8 mouse cellular contexts compared by ENCODE assay signal in the genomic region with DNA sequence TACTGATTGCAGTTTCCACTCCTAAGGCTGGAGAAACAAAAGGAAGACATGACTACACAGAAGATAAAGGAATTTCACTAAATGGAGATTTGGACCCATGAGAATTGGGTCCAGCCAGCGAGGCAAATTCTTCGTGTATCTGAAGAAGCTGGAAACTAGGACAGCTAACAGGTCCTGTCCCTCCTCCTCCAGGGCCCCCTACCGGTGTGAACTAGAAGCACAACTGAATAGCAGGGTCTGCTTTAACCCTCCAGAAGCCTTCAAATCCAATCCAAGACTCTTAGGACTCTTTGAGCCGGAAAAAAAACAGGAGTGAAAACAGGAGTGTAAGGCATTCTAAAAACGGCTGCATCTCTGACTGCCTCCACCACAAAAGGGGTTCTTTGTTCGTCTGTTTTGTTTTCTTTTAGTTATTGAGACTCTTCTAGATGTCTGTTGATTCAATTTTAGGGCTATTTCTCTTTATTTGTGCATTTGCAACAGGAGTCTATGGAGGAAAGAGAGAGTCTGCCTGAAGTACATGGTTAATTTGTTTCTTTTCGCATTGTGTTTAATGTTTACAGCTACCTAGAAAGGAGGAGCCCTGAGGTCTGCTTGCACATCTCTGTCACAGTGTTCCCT. TPM values are rescaled to one million over a fixed set of nuclear protein-coding genes. Genes with fewer than 3 reads are reported as not detected.
DNase-seq lines count a peak whose midpoint lies in the region; ATAC-seq lines count a peak whose summit lies in the region.

No protein-coding gene starts in this region.

- peaks cover 2% of the 10 kb centered on the region; the same call in 1 of the 2 replicates for H3K4me1 ChIP-seq in forebrain, embryonic 11.5 days (replicated peaks; ENCODE audit: control insufficient read depth, insufficient read depth, low read length)
- H3K4me1 ChIP-seq in forebrain, embryonic 16.5 days (replicated peaks; ENCODE audit: control insufficient read depth, insufficient read depth, low read length) = peaks cover 6% of the 10 kb centered on the region
- no peaks in the 10 kb centered on the region for H3K4me1 ChIP-seq in hindbrain, embryonic 14.5 days (replicated peaks; ENCODE audit: control insufficient read depth, insufficient read depth, low read length)

- 36% methylated on average over 7 of the region's 7 CpGs for WGBS in forebrain, embryonic 11.5 days
- 29% methylated on average over 7 of the region's 7 CpGs for WGBS in forebrain, embryonic 16.5 days
- 43% methylated on average over 7 of the region's 7 CpGs for WGBS in hindbrain, embryonic 14.5 days

- no peak overlapping the region; the same call in 1 of the 2 replicates for H3K9ac ChIP-seq in forebrain, embryonic 11.5 days (ENCODE audit: low read length)
- no peak overlapping the region for H3K9ac ChIP-seq in forebrain, embryonic 16.5 days (replicated peaks; ENCODE audit: low read depth, low read length)
- no peak overlapping the region; the same call in 1 of the 2 replicates for H3K9ac ChIP-seq in hindbrain, embryonic 14.5 days

- no peak overlapping the region for H3K27ac ChIP-seq in forebrain, embryonic 11.5 days (ENCODE audit: low read depth, low read length)
- H3K27ac ChIP-seq in forebrain, embryonic 16.5 days (ENCODE audit: low read length) = no peak overlapping the region
- H3K27ac ChIP-seq in hindbrain, embryonic 14.5 days = no peak overlapping the region

- no peak overlapping the region for H3K4me2 ChIP-seq in forebrain, embryonic 11.5 days (ENCODE audit: low read depth, low read length, severe bottlenecking)
- H3K4me2 ChIP-seq in forebrain, embryonic 16.5 days (ENCODE audit: low read length) = no peak overlapping the region; the same call in 1 of the 2 replicates
- peak overlapping the region; percentile 94 for H3K4me2 ChIP-seq in hindbrain, embryonic 14.5 days (replicated peaks)

- peak; percentile 61 for DNase-seq in forebrain, embryonic 11.5 days (ENCODE audit: low spot score)
- DNase-seq in right cerebral cortex, postnatal 4 days = peak; percentile 9
- no peak for DNase-seq in right cerebral cortex, postnatal 36 days (ENCODE audit: low spot score in 2 of 2)
- no peak for DNase-seq in hindbrain, embryonic 14.5 days (ENCODE audit: low spot score)
- DNase-seq in retina, embryonic 14.5 days (ENCODE audit: low spot score) = peak; percentile 63
- DNase-seq in urinary bladder, postnatal 36 days (ENCODE audit: low spot score in 2 of 2) = no peak

- no peak for ATAC-seq in forebrain, embryonic 11.5 days (replicated peaks; ENCODE audit: low FRiP score)
- ATAC-seq in forebrain, embryonic 16.5 days = no peak
- no peak for ATAC-seq in hindbrain, embryonic 14.5 days (ENCODE audit: low FRiP score)
- no peak for ATAC-seq in granulocyte monocyte progenitor cell, adult 5-6 weeks (replicated peaks; ENCODE audit: poor library complexity, severe bottlenecking)

- H3K27me3 ChIP-seq in forebrain, embryonic 11.5 days (ENCODE audit: control insufficient read depth, insufficient read depth, low read length) = peaks cover 3% of the 10 kb centered on the region; the same call in 1 of the 2 replicates
- H3K27me3 ChIP-seq in forebrain, embryonic 16.5 days (replicated peaks; ENCODE audit: control insufficient read depth, insufficient read depth, low read length) = peaks cover 7% of the 10 kb centered on the region
- peaks cover 31% of the 10 kb centered on the region for H3K27me3 ChIP-seq in hindbrain, embryonic 14.5 days (ENCODE audit: control insufficient read depth, insufficient read depth, low read length)

- no peaks in the 10 kb centered on the region for H3K36me3 ChIP-seq in forebrain, embryonic 11.5 days (ENCODE audit: control insufficient read depth, insufficient read depth, low read length)
- no peaks in the 10 kb centered on the region for H3K36me3 ChIP-seq in forebrain, embryonic 16.5 days (ENCODE audit: control insufficient read depth, insufficient read depth)
- no peaks in the 10 kb centered on the region for H3K36me3 ChIP-seq in hindbrain, embryonic 14.5 days (replicated peaks; ENCODE audit: control insufficient read depth, insufficient read depth)

- H3K4me3 ChIP-seq in forebrain, embryonic 11.5 days (ENCODE audit: low read depth, low read length) = no peak overlapping the region
- no peak overlapping the region for H3K4me3 ChIP-seq in forebrain, embryonic 16.5 days (replicated peaks; ENCODE audit: low read length)
- no peak overlapping the region for H3K4me3 ChIP-seq in hindbrain, embryonic 14.5 days (replicated peaks; ENCODE audit: low read length)

- no peaks in the 10 kb centered on the region for H3K9me3 ChIP-seq in forebrain, embryonic 11.5 days (ENCODE audit: control insufficient read depth, low read length)
- H3K9me3 ChIP-seq in forebrain, embryonic 16.5 days (ENCODE audit: control insufficient read depth, low read length) = no peaks in the 10 kb centered on the region
- no peaks in the 10 kb centered on the region for H3K9me3 ChIP-seq in hindbrain, embryonic 14.5 days (ENCODE audit: control insufficient read depth, low read length)

RNA-seq across cellular contexts. Expression of a gene that starts 0.7 kb away (rescaled TPM):
- polyA plus RNA-seq in forebrain, embryonic 11.5 days (2014; fragmentation: Nextera tagmentation; extraction: Ambion mirVana) = not detected in 2 replicates
- polyA plus RNA-seq in forebrain, embryonic 16.5 days (2015; fragmentation: Nextera tagmentation; extraction: Ambion mirVana) = 0.10 TPM in 1 of 2 replicates, not detected in the other
- polyA plus RNA-seq in hindbrain, embryonic 14.5 days (2014; fragmentation: Nextera tagmentation; extraction: Ambion mirVana) = 0.27 and 0.48 TPM in 2 replicates
- total RNA-seq in granulocyte monocyte progenitor cell, adult 5-6 weeks (2014; fragmentation: Nextera tagmentation) = 0.80 and 1.5 TPM in 2 replicates
- not detected in 2 replicates for total RNA-seq in granulocyte monocyte progenitor cell, adult 5-6 weeks (2017)

Comparison
In these comparisons a context has a peak if more than half of its experiments do, and no peak if none do; other contexts are left out.
1. DNase-seq: peak in forebrain, embryonic 11.5 days (single experiment), right cerebral cortex, postnatal 4 days (single experiment) and retina, embryonic 14.5 days (single experiment); none in right cerebral cortex, postnatal 36 days (0 of 2), hindbrain, embryonic 14.5 days (single experiment) and urinary bladder, postnatal 36 days (0 of 2).